Mouse (Mus musculus): ENCODE measurements around the gene Nfib. TPM values are rescaled to one million over a fixed set of nuclear protein-coding genes. Genes with fewer than 3 reads are reported as not detected.
A peak's percentile ranks its signal among the peaks of the same experiment; 100 is the strongest.

Gene Nfib
- polyA plus RNA-seq, 1 experiment from 2014 or later: 58.4 TPM

GRCm38 (mm10) chr4:82619539-82619941 lies 86.0 kb downstream of the Nfib start:
- ATAC-seq: no peak
- H3K4me2 ChIP-seq (replicated peaks): no peak overlapping the region
- H3K9ac ChIP-seq (replicated peaks): no peak overlapping the region
- WGBS: 68% methylated on average over 12 of the region's 12 CpGs
- no peaks in the 10 kb centered on the region for H3K27me3 ChIP-seq
- peaks cover 37% of the 10 kb centered on the region for H3K4me1 ChIP-seq (replicated peaks)
- no peaks in the 10 kb centered on the region for H3K9me3 ChIP-seq
- no peaks in the 10 kb centered on the region for H3K36me3 ChIP-seq
- H3K27ac ChIP-seq: peak overlapping the region; percentile 46; the same call in 1 of the 2 replicates
- no peak overlapping the region for H3K4me3 ChIP-seq (replicated peaks)

DNA sequence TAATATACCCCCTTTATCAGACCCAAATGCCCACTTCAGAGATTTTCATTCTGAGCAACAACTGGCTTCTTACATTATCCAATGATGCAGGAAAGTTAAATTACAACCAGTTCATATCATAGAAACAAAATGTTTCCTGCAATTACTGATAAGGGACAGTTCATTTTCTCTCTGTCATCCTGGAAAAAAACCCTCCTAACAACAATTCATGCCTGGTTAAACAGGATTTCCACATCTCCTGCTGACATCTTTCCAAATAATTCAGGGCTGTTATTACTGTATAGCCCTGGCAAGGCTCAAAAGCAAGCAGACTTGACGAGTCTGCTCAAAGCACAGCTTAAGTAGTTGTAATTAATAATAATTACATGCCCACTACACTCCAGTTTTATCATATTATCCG lies 86.5 kb downstream of the Nfib start:
- H3K9me3 ChIP-seq: no peaks in the 10 kb centered on the region
- H3K27me3 ChIP-seq: no peaks in the 10 kb centered on the region
- H3K9ac ChIP-seq (replicated peaks): no peak overlapping the region
- H3K4me3 ChIP-seq (replicated peaks): no peak overlapping the region
- H3K4me2 ChIP-seq (replicated peaks): no peak overlapping the region
- H3K27ac ChIP-seq: no peak overlapping the region
- H3K36me3 ChIP-seq: no peaks in the 10 kb centered on the region
- WGBS: 54% methylated on average over 2 of the region's 2 CpGs
- ATAC-seq: no peak
- H3K4me1 ChIP-seq (replicated peaks): peaks cover 41% of the 10 kb centered on the region

DNA sequence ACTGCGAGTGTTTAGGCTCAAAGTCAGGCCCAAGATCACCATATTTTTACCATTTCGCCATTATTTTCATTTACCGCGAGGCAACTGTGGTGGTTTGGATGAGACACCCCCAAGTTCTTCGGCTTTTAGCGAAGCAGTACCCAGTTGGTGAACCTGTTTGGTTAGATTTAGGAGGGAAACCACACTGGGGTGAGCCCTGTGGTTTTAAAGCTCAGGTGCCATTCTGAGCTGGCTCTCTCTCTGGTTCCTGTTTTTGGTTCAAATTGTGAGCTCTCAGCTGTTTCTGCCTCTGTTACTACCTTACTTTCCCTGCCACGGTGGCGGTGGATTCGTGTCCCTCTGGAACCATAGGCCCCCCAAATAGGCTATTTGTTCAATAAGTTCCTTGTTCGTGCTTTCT lies 88.3 kb downstream of the Nfib start:
- no peak for ATAC-seq
- H3K9me3 ChIP-seq: no peaks in the 10 kb centered on the region
- no peaks in the 10 kb centered on the region for H3K27me3 ChIP-seq
- no peak overlapping the region for H3K4me3 ChIP-seq (replicated peaks)
- 98% methylated on average over 10 of the region's 10 CpGs for WGBS
- H3K4me1 ChIP-seq (replicated peaks): peaks cover 30% of the 10 kb centered on the region
- no peak overlapping the region for H3K4me2 ChIP-seq (replicated peaks)
- no peak overlapping the region for H3K9ac ChIP-seq (replicated peaks)
- H3K27ac ChIP-seq: no peak overlapping the region
- no peaks in the 10 kb centered on the region for H3K36me3 ChIP-seq

DNA sequence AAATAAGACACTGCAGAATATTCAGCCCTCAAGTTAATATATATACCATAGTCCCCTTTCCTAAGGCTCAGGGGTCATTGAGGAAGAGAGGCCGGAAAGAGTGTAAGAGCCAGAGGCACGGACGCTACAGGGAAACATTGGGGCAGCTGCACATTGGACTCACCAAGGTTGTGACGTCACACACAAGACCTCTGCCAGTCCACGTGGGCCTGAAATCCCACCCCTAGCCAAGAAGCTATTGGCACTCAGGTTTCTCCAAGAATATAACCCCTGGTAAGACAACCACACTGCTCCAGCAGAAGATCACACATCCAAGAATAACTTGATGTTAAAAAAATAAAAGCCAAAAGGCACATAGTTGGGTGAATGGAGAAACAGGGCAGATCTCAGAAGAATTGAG lies 89.8 kb downstream of the Nfib start:
- Histone ChIP-seq H3K4me2 (replicated peaks) (no peak overlapping the region), H3K9me3 (no peaks in the 10 kb centered on the region), H3K27ac (no peak overlapping the region), H3K27me3 (no peaks in the 10 kb centered on the region), H3K4me1 (replicated peaks) (peaks cover 25% of the 10 kb centered on the region), H3K4me3 (replicated peaks) (no peak overlapping the region), H3K36me3 (no peaks in the 10 kb centered on the region), H3K9ac (replicated peaks) (no peak overlapping the region)
- no peak for ATAC-seq
- 95% methylated on average over 5 of the region's 5 CpGs for whole genome bisulfite sequencing

DNA sequence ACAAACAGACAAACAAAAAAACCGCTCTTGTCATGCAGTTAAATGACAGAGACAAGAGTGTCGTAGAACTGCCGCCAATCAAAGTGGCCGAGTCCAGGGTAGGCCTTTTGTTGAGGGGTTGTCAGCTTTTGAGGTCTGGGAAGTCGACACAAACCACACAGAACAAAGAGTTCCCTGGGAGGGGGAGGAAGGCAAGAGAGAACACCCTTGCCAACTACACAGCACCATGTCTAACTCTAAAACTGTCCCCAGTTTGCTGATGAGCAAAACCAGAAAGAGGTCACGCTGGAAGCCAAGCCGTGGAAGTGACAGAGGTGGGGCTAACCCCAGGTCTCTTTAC lies 91.1 kb downstream of the Nfib start:
- Histone ChIP-seq H3K27ac (peak overlapping the region; percentile 49), H3K27me3 (no peaks in the 10 kb centered on the region), H3K9me3 (no peaks in the 10 kb centered on the region), H3K9ac (replicated peaks) (no peak overlapping the region), H3K4me3 (replicated peaks) (no peak overlapping the region), H3K36me3 (no peaks in the 10 kb centered on the region), H3K4me2 (replicated peaks) (no peak overlapping the region), H3K4me1 (replicated peaks) (peaks cover 25% of the 10 kb centered on the region)
- peak; percentile 73 for ATAC-seq
- 16% methylated on average over 7 of the region's 7 CpGs for WGBS

- peaks cover 24% of the 10 kb centered on the region for H3K4me1 ChIP-seq (replicated peaks)
- H3K27ac ChIP-seq: peak overlapping the region; percentile 49
- 29% methylated on average over 7 of the region's 7 CpGs for WGBS
- H3K36me3 ChIP-seq: no peaks in the 10 kb centered on the region
- H3K9me3 ChIP-seq: no peaks in the 10 kb centered on the region
- no peak overlapping the region for H3K4me3 ChIP-seq (replicated peaks)
- H3K9ac ChIP-seq (replicated peaks): no peak overlapping the region
- peak; percentile 81 for ATAC-seq
- peak overlapping the region; percentile 9 for H3K4me2 ChIP-seq (replicated peaks)
- no peaks in the 10 kb centered on the region for H3K27me3 ChIP-seq
Observed at GRCm38 (mm10) chr4:82613606-82614465, 91.7 kb downstream of the Nfib start.

GRCm38 (mm10) chr4:82609676-82610075 lies 95.9 kb downstream of the Nfib start:
- peaks cover 22% of the 10 kb centered on the region for H3K4me1 ChIP-seq (replicated peaks)
- H3K4me2 ChIP-seq (replicated peaks): no peak overlapping the region
- H3K4me3 ChIP-seq (replicated peaks): no peak overlapping the region
- H3K36me3 ChIP-seq: no peaks in the 10 kb centered on the region
- H3K27ac ChIP-seq: no peak overlapping the region
- no peak for ATAC-seq
- 82% methylated on average over 4 of the region's 4 CpGs for WGBS
- H3K9me3 ChIP-seq: no peaks in the 10 kb centered on the region
- H3K9ac ChIP-seq (replicated peaks): no peak overlapping the region
- no peaks in the 10 kb centered on the region for H3K27me3 ChIP-seq

GRCm38 (mm10) chr4:82608768-82609610 lies 96.6 kb downstream of the Nfib start:
- no peak overlapping the region for H3K4me2 ChIP-seq (replicated peaks)
- no peak for ATAC-seq
- no peaks in the 10 kb centered on the region for H3K9me3 ChIP-seq
- peaks cover 19% of the 10 kb centered on the region; the same call in 1 of the 2 replicates for H3K4me1 ChIP-seq (replicated peaks)
- no peak overlapping the region for H3K4me3 ChIP-seq (replicated peaks)
- 90% methylated on average over 9 of the region's 9 CpGs for WGBS
- H3K27ac ChIP-seq: no peak overlapping the region
- no peak overlapping the region for H3K9ac ChIP-seq (replicated peaks)
- no peaks in the 10 kb centered on the region for H3K27me3 ChIP-seq
- no peaks in the 10 kb centered on the region for H3K36me3 ChIP-seq

- 73% methylated on average over 4 of the region's 4 CpGs for WGBS
- H3K4me1 ChIP-seq (replicated peaks): 0 out of 2 replicates have a peak, but pooled peaks cover 14% of the 10 kb centered on the region
- no peaks in the 10 kb centered on the region for H3K9me3 ChIP-seq
- no peak overlapping the region for H3K9ac ChIP-seq (replicated peaks)
- H3K36me3 ChIP-seq: no peaks in the 10 kb centered on the region
- H3K27ac ChIP-seq: no peak overlapping the region
- H3K4me2 ChIP-seq (replicated peaks): no peak overlapping the region
- no peaks in the 10 kb centered on the region for H3K27me3 ChIP-seq
- H3K4me3 ChIP-seq (replicated peaks): no peak overlapping the region
- no peak for ATAC-seq
Observed at GRCm38 (mm10) chr4:82607266-82607665, 98.3 kb downstream of the Nfib start.

- Histone ChIP-seq H3K4me2 (replicated peaks) (no peak overlapping the region), H3K27ac (no peak overlapping the region), H3K4me1 (replicated peaks) (0 out of 2 replicates have a peak, but pooled peaks cover 14% of the 10 kb centered on the region), H3K9me3 (no peaks in the 10 kb centered on the region), H3K9ac (replicated peaks) (no peak overlapping the region), H3K36me3 (no peaks in the 10 kb centered on the region), H3K27me3 (no peaks in the 10 kb centered on the region), H3K4me3 (replicated peaks) (no peak overlapping the region)
- ATAC-seq: no peak
- WGBS: 85% methylated on average over 9 of the region's 9 CpGs
Observed at GRCm38 (mm10) chr4:82606351-82606750, 99.2 kb downstream of the Nfib start.

DNA sequence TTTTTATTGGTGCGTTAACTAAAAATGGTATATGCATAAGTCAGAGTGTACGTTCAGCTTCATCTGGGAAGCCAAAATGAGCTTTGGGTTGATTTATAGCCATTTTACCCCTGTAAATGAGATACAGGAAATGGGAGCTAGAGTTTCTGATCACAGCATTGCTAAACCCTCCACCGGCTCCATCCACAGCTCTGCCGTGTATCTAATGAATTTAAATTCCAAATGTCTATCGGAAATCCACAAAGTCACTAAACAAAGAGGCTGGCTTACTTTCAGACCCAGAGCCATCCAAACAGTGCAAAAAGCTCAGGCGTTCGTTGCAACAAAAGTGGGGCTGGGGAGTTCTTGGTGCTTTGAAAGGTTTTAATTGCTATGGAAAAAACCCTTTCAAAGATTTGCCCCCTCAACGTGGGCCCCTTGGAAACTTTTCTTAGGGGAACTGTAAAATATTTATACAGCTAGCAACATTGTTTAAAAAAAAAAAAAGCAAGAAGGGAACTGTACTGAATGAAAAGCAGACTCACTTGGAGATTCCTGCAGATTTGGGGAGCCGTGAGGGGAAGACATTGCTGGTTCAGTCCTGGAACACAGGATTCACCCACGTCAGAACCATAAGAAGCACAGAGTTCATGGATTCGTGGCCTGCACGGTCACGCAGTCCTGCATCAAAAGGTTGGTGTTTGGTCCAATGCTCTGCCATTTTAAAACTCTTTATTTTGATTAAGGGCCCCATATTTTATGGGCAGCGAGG lies 100.3 kb downstream of the Nfib start:
- no peak overlapping the region for H3K4me2 ChIP-seq (replicated peaks)
- WGBS: 61% methylated on average over 14 of the region's 14 CpGs
- no peak for ATAC-seq

More for the DNA sequence above, 100.3 kb downstream of the Nfib start:
- H3K9me3 ChIP-seq: no peaks in the 10 kb centered on the region
- H3K9ac ChIP-seq (replicated peaks): no peak overlapping the region
- peak overlapping the region; percentile 31; the same call in 1 of the 2 replicates for H3K27ac ChIP-seq
- H3K4me1 ChIP-seq (replicated peaks): 0 out of 2 replicates have a peak, but pooled peaks cover 14% of the 10 kb centered on the region
- no peak overlapping the region for H3K4me3 ChIP-seq (replicated peaks)
- H3K36me3 ChIP-seq: no peaks in the 10 kb centered on the region
- H3K27me3 ChIP-seq: no peaks in the 10 kb centered on the region
